16 mouse cellular contexts compared by ENCODE assay signal in genomic region chr10:87830012-87830411, GRCm38 (mm10).
"Had no signal": no experiment of that assay in that cellular context is flagged by ENCODE, and none has a peak within 500 bp of the region (broad histone marks: within the 10 kb centered on the region; RNA-seq: fewer than 3 reads in every experiment).

No protein-coding gene starts in this region.

- H3K9ac ChIP-seq: intestine, embryonic 15.5 days; limb, embryonic 15.5 days; liver, embryonic 14.5 days; midbrain, embryonic 15.5 days; neural tube, embryonic 15.5 days had no signal

- ATAC-seq: intestine, embryonic 15.5 days; midbrain, embryonic 15.5 days had no signal

- H3K9me3 ChIP-seq: intestine, embryonic 15.5 days; limb, embryonic 15.5 days; midbrain, embryonic 15.5 days; neural tube, embryonic 15.5 days had no signal

- DNase-seq: kidney, adult 2 months; kidney, postnatal 25 days; retina, postnatal 1 day; right cerebral cortex, postnatal 4 days; spleen, adult 18-20 months; thymus, adult 18-20 months; thymus, postnatal 14 days had no signal

- H3K4me3 ChIP-seq: intestine, embryonic 15.5 days; left cerebral cortex, adult 2 months; limb, embryonic 15.5 days; megakaryocyte, embryonic 14.5 days; midbrain, embryonic 15.5 days; myocyte; neural tube, embryonic 15.5 days had no signal

- H3K27me3 ChIP-seq: intestine, embryonic 15.5 days; limb, embryonic 15.5 days; megakaryocyte, embryonic 14.5 days; midbrain, embryonic 15.5 days; neural tube, embryonic 15.5 days had no signal

- H3K36me3 ChIP-seq: intestine, embryonic 15.5 days; limb, embryonic 15.5 days; midbrain, embryonic 15.5 days; neural tube, embryonic 15.5 days had no signal

- H3K4me1 ChIP-seq: intestine, embryonic 15.5 days; limb, embryonic 15.5 days; megakaryocyte, embryonic 14.5 days; midbrain, embryonic 15.5 days; neural tube, embryonic 15.5 days had no signal

- H3K4me2 ChIP-seq: intestine, embryonic 15.5 days; limb, embryonic 15.5 days; midbrain, embryonic 11.5 days; midbrain, embryonic 15.5 days; neural tube, embryonic 15.5 days had no signal

- H3K27ac ChIP-seq: intestine, embryonic 15.5 days; left cerebral cortex, adult 2 months; limb, embryonic 15.5 days; liver, embryonic 14.5 days; midbrain, embryonic 15.5 days; neural tube, embryonic 15.5 days had no signal
